Mouse (Mus musculus) limb, embryonic 11.5 days (tissue): Measurements from ENCODE around the gene Ccdc88c. TPM values are rescaled to one million over a fixed set of nuclear protein-coding genes. Genes with fewer than 3 reads are reported as not detected.

ENCODE experiments used
- ATAC-seq: fragments of 200-750 bp; cut with Nextera tagmentation; 2 replicates; pipeline ENCODE4 v1.8.0; 2017; ENCODE audit warnings: low read depth; ENCODE audit not compliant: insufficient number of reproducible peaks, low FRiP score, low TSS enrichment
- DNase-seq: peaks from one replicate; pipeline ENCODE4 v3.0.0-alpha.2; 2015; ENCODE audit warnings: low spot score
- H3K27ac ChIP-seq: fragments of 300-500 bp; sonication (generic); replicated peaks from 2 replicates; pipeline ENCODE4 v1.5.1; 2014; ENCODE audit warnings: low read depth, mild to moderate bottlenecking, low read length
- H3K27me3 ChIP-seq: fragments of 300-500 bp; sonication (generic); 2 replicates; pipeline ENCODE4 v1.6.1; 2014; ENCODE audit warnings: mild to moderate bottlenecking, low read length, mixed read lengths; ENCODE audit not compliant: control insufficient read depth, insufficient read depth
- H3K36me3 ChIP-seq: fragments of 300-500 bp; sonication (generic); 2 replicates; pipeline ENCODE4 v1.6.1; 2014; ENCODE audit warnings: mild to moderate bottlenecking, low read length, moderate library complexity, mixed read lengths; ENCODE audit not compliant: control insufficient read depth, insufficient read depth
- H3K4me1 ChIP-seq: fragments of 300-500 bp; sonication (generic); 2 replicates; pipeline ENCODE4 v1.6.1; 2014; ENCODE audit warnings: low read length, mixed read lengths; ENCODE audit not compliant: control insufficient read depth, insufficient read depth
- H3K4me2 ChIP-seq: fragments of 300-500 bp; sonication (generic); 2 replicates; pipeline ENCODE4 v1.6.1; 2014; ENCODE audit warnings: low read depth, mild to moderate bottlenecking, moderate library complexity; ENCODE audit not compliant: severe bottlenecking
- H3K4me3 ChIP-seq: fragments of 300-500 bp; sonication (generic); 2 replicates; pipeline ENCODE4 v1.5.1; 2014; ENCODE audit warnings: low read depth, low read length
- H3K9ac ChIP-seq: fragments of 300-500 bp; sonication (generic); 2 replicates; pipeline ENCODE4 v1.6.1; 2014; ENCODE audit warnings: mild to moderate bottlenecking, low read length
- H3K9me3 ChIP-seq: fragments of 300-500 bp; sonication (generic); 2 replicates; pipeline ENCODE4 v1.6.1; 2016; ENCODE audit warnings: low read length; ENCODE audit not compliant: control insufficient read depth
- WGBS: fragments of 180-500 bp; shearing (Covaris S2); extraction: QIAGEN DNeasy Blood & Tissue Kit; methylation state at CpG from one replicate; pipeline ENCODE4 v1.1.7; 2014; 5-methylcytosine and 5-hydroxymethylcytosine counted together
- polyA plus RNA-seq: library from polyadenylated mRNA; unstranded; fragments of >200 nt; fragmentation: Nextera tagmentation; extraction: Ambion mirVana; gene quantifications from 2 replicates; pipeline ENCODE4 v1.2.1, GENCODE M21; 2014

Gene Ccdc88c
- polyA plus RNA-seq, 1 experiment from 2014 or later, result 3.2 TPM

DNA sequence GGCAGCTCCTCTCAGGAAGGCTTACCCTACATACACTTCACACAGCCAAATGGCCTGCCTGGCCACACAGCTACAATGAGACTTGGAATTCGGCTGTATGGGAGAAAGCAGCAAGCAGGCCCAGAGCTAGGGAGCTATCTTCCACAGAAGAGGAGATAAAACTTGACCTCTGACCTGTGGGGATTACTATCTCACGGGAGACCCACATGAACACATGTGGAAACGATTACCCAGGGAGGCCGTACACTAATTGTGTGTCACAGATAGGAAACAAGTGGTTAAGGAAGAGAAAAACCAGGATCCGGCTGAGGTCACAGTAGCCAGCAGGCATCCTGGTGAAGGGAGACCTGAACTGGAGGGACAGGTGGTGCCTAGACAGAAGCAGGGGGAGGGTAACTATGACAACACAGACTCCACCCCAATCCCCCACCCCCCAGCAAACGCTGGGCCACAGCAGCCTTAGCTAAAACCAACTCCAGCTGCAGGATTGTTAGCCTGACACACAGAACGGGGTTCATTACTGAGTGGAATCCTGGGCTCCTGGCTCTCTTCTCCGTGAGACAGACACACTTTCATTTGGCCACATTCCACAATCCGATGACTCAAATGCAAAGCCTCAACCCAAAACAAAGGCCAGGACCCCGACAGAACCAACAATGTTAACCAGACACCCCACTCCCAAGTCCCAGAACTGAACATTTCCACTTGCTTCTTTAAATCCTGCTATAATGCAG lies 30.9 kb downstream of the Ccdc88c start:
- no peak overlapping the region for H3K27ac ChIP-seq
- no peaks in the 10 kb centered on the region for H3K36me3 ChIP-seq
- ATAC-seq (peak; percentile 67), DNase-seq (peak; percentile 71)
- no peak overlapping the region for H3K4me3 ChIP-seq
- no peak overlapping the region; the same call in 1 of the 2 replicates for H3K4me2 ChIP-seq
- H3K9me3 ChIP-seq, result no peaks in the 10 kb centered on the region
- H3K27me3 ChIP-seq, result 0 out of 2 replicates have a peak, but pooled peaks cover 3% of the 10 kb centered on the region
- peaks cover 29% of the 10 kb centered on the region for H3K4me1 ChIP-seq
- 3% methylated on average over 10 of the region's 10 CpGs for WGBS
- H3K9ac ChIP-seq, result no peak overlapping the region

DNA sequence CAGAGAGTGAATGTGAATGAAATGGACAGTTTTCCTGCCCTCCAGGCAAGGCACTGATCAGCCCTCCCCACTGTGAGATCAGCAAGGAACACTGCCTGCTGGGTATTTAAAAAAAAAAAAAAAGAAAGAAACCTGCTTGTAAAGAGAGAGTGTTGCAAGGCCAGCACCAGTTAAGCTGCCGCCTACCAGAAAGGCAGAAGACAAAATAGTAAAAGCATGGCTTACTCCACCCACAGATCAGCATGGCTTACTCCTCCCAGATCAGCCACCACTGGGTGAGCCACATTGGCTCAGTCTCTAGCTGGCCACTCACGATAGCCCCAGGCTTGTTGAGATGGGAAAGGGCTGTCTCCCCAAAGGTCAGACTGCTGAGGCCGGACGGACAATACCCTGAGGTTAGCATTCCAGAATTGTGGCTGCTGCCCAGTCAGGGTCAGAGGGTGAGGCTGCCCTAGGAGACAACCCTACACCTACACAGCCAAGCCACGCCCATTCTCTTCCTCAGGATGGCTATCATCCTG lies 32.4 kb downstream of the Ccdc88c start:
- no peaks in the 10 kb centered on the region for H3K36me3 ChIP-seq
- no peaks in the 10 kb centered on the region for H3K9me3 ChIP-seq
- H3K4me3 ChIP-seq, result no peak overlapping the region
- no peak overlapping the region for H3K4me2 ChIP-seq
- no peak overlapping the region for H3K9ac ChIP-seq
- WGBS, result 36% methylated on average over 5 of the region's 5 CpGs
- DNase-seq (no peak), ATAC-seq (no peak)
- H3K4me1 ChIP-seq, result peaks cover 34% of the 10 kb centered on the region
- 0 out of 2 replicates have a peak, but pooled peaks cover 3% of the 10 kb centered on the region for H3K27me3 ChIP-seq
- no peak overlapping the region for H3K27ac ChIP-seq

DNA sequence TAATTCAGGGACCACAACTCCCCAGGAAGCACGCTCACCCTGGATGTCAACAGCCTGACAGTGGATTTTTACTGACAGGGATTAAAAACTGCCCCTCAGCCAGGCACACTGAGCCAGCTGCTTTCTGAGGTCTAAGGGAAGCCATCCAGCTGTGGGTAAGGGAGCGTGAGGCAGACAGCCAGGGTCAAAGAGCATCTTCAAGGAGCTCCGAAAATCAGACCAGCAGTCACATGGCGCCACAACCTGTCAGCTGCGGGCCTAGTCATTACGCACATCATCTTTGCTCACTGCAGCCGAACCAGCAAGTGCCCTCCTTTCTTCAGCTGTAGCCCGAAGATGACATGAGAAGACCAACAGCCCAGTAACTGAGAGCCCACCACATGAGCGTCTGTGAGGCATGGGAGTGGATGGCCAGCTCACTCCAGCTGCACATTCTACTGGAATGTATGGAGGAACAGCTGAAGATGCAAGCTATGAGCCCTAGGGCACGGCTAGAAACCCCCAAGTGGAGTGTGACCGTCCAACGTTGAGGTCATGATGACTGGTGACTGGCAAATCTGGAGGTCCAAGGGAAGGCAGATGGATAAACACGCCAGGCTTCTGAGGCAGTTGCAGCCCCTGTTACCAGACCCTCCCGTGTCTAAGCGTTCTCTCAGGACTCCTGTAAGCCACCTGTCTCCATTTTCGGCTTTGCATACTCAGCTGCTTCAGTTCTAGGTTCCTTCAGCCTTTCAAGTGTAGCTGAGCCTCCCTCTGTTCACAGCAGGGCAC lies 33.1 kb downstream of the Ccdc88c start:
- Histone ChIP-seq H3K27ac (no peak overlapping the region), H3K27me3 (0 out of 2 replicates have a peak, but pooled peaks cover 3% of the 10 kb centered on the region), H3K36me3 (no peaks in the 10 kb centered on the region), H3K9ac (no peak overlapping the region), H3K4me3 (no peak overlapping the region), H3K4me2 (no peak overlapping the region), H3K4me1 (peaks cover 38% of the 10 kb centered on the region), H3K9me3 (no peaks in the 10 kb centered on the region)
- WGBS, result 40% methylated on average over 16 of the region's 16 CpGs
- ATAC-seq (no peak), DNase-seq (no peak)

DNA sequence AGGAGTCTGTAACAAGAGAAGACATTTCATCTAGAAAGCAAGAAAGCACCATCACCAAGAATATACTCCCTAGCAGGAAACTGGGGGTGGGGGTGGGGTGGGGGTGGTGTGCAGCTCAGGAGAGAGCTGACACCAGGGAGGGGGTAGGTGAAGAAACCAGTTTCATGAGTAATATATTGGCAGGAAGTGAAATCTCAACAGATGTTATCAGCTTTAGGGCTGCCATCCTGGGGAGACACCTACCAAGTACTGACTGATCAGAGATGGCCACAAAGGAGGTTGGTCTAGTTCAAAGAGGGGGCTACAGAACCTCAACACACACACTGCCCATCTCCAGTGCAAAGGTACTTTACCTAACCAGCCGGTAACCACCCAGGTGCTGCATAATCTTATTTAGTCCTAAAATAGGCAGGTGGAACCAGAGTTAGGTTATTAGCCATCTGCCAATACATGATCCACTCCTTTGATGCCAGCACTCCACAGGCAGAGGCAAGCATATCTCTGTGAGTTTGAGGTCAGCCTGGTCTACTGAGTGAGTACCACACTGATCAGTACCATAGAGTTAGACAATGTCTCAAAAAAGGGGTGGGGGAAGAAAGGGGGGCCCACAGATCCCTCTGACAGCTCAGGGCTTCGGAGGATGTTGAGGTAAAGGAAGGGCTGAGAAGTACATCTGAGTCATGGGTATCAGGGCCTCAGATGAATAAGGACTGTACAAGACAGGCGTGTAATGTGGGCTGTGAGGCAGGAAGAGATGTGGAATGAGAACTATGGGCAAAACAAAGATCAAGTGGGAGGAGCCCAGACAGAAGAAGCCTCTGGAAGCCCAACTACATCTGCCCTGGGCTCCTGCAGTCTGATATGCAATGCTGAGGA lies 34.5 kb downstream of the Ccdc88c start:
- H3K4me1 ChIP-seq, result peaks cover 48% of the 10 kb centered on the region
- no peak overlapping the region for H3K27ac ChIP-seq
- H3K4me3 ChIP-seq, result no peak overlapping the region
- no peak overlapping the region for H3K9ac ChIP-seq
- 0 out of 2 replicates have a peak, but pooled peaks cover 3% of the 10 kb centered on the region for H3K27me3 ChIP-seq
- ATAC-seq (no peak), DNase-seq (no peak)
- no peaks in the 10 kb centered on the region for H3K9me3 ChIP-seq
- WGBS, result 86% methylated on average over 3 of the region's 3 CpGs
- H3K36me3 ChIP-seq, result no peaks in the 10 kb centered on the region
- no peak overlapping the region for H3K4me2 ChIP-seq

DNA sequence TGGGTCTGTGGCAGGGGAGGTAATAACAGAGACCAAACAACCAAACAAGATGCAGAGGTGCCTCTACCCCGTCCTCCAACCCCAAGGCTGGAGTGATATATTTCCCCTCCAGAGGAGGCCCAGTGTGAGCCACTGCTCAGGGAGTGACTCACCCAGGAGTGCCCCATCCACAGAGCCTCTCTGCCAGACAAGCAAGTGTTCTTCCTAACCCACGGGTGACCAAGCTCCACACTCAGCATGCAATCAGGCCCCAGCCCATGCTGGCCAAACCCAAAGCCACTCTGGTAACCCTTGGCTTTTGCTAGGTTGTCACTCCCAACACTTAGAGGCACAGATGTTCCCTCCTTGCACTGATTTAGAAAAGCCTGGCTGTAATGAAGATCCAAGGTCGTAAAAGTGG lies 35.7 kb downstream of the Ccdc88c start:
- H3K36me3 ChIP-seq, result no peaks in the 10 kb centered on the region
- no peaks in the 10 kb centered on the region for H3K9me3 ChIP-seq
- H3K4me2 ChIP-seq, result no peak overlapping the region
- 49% methylated on average over 3 of the region's 3 CpGs for WGBS
- no peak for ATAC-seq
- no peak overlapping the region for H3K9ac ChIP-seq
- DNase-seq, result no peak
- H3K27me3 ChIP-seq, result 0 out of 2 replicates have a peak, but pooled peaks cover 3% of the 10 kb centered on the region
- H3K27ac ChIP-seq, result no peak overlapping the region
- no peak overlapping the region for H3K4me3 ChIP-seq
- H3K4me1 ChIP-seq, result peaks cover 40% of the 10 kb centered on the region

DNA sequence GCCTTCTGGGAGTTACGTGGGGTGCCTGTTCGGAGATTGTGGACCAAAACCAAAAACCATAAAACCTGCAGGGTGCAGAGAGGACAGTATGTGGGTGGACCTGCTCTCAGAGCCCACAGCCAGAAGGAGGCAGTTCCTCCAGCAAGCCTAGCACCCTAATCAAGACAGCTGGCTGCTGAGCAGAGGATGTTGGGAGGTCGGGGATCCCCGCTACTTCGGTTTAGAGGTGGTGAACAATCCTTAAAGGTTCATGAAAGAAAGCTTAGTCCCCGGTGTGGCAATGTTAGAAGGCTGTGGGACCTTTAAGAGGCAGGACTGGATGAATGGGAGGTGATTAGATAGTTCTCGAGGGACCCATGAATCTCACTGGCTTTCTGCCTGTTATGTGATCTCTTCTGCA lies 36.4 kb downstream of the Ccdc88c start:
- WGBS, result 75% methylated on average over 7 of the region's 7 CpGs
- H3K9me3 ChIP-seq, result no peaks in the 10 kb centered on the region
- no peak for DNase-seq
- no peak overlapping the region for H3K4me3 ChIP-seq
- no peaks in the 10 kb centered on the region for H3K36me3 ChIP-seq
- H3K4me1 ChIP-seq, result peaks cover 36% of the 10 kb centered on the region
- no peak for ATAC-seq
- no peak overlapping the region for H3K4me2 ChIP-seq
- H3K9ac ChIP-seq, result no peak overlapping the region
- no peak overlapping the region for H3K27ac ChIP-seq
- 0 out of 2 replicates have a peak, but pooled peaks cover 3% of the 10 kb centered on the region for H3K27me3 ChIP-seq

DNA sequence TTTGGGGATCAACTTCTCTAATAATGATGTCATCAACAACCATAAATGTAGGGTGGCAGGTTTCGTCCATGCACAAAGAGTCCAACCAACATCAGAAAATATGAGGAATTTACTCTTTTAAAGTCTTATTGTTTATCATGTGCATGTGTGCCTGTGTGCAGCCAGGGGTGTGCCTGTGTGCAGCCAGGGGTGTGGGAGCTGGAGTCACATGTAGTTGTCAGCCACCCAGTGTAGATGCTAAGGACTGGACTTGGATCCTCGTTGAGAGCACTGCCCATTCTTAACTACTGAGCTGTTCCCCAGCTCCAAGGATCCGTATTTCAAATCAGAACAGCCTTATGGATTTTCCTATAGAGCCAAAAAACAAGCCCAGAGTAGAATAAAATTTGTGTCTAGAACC lies 37.7 kb downstream of the Ccdc88c start:
- H3K4me1 ChIP-seq, result peaks cover 31% of the 10 kb centered on the region
- H3K27ac ChIP-seq, result no peak overlapping the region

DNA sequence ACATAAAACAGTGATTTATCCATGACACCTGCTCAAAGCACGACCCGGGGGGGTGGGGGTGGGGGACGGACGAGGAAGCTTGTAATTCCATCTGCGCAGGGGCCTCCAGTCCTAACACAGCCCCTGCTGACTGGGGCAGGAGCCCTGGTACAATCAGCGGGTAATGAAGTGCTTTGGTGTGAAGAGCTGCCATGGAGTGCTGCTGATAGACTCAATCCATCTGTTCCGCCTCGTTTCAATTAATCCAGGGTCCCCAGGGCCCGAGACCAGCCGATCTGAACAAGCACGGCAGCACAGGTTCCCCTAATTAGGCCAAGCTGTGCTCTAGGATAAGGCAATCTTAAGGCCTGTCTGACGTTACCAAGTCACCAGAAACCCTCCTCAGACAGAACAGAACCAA lies 38.6 kb downstream of the Ccdc88c start:
- WGBS, result 5% methylated on average over 12 of the region's 12 CpGs
- no peak overlapping the region for H3K27ac ChIP-seq

More for the DNA sequence above, 37.7 kb downstream of the Ccdc88c start:
- H3K27me3 ChIP-seq, result 0 out of 2 replicates have a peak, but pooled peaks cover 3% of the 10 kb centered on the region
- H3K9ac ChIP-seq, result no peak overlapping the region
- H3K4me2 ChIP-seq, result no peak overlapping the region
- H3K9me3 ChIP-seq, result no peaks in the 10 kb centered on the region
- no peak overlapping the region for H3K4me3 ChIP-seq
- DNase-seq (no peak), ATAC-seq (no peak)
- 67% methylated on average over 3 of the region's 3 CpGs for WGBS
- no peaks in the 10 kb centered on the region for H3K36me3 ChIP-seq

More for the DNA sequence above, 38.6 kb downstream of the Ccdc88c start:
- Histone ChIP-seq H3K4me2 (no peak overlapping the region), H3K27me3 (0 out of 2 replicates have a peak, but pooled peaks cover 3% of the 10 kb centered on the region), H3K9me3 (no peaks in the 10 kb centered on the region), H3K36me3 (no peaks in the 10 kb centered on the region), H3K9ac (no peak overlapping the region), H3K4me1 (peaks cover 27% of the 10 kb centered on the region), H3K4me3 (no peak overlapping the region)
- DNase-seq, result peak; percentile 87
- ATAC-seq, result peak; percentile 88
